Mouse (Mus musculus): Measurements from ENCODE around the gene Exosc2. TPM values are rescaled to one million over a fixed set of nuclear protein-coding genes. Genes with fewer than 3 reads are reported as not detected.

Gene Exosc2
- polyA plus RNA-seq, 1 experiment from 2014 or later, result 40.0 TPM

Other genes with a start within 250 kb of the Exosc2 start
- gene Ass1, start 200.5 kb upstream of the Exosc2 start, polyA plus RNA-seq (2015; fragmentation: Nextera tagmentation; extraction: Ambion mirVana), result 10.3 and 12.0 TPM in 2 replicates
- 43.1 and 53.4 TPM in 2 replicates for gene Fubp3, start 98.1 kb upstream of the Exosc2 start, polyA plus RNA-seq (2015; fragmentation: Nextera tagmentation; extraction: Ambion mirVana)
- 1.4 and 2.3 TPM in 2 replicates for gene Prdm12, start 30.7 kb upstream of the Exosc2 start, polyA plus RNA-seq (2015; fragmentation: Nextera tagmentation; extraction: Ambion mirVana)
- 16.7 and 17.5 TPM in 2 replicates for gene Abl1, start 17.7 kb downstream of the Exosc2 start, polyA plus RNA-seq (2015; fragmentation: Nextera tagmentation; extraction: Ambion mirVana)
- gene Qrfp, start 139.9 kb downstream of the Exosc2 start, polyA plus RNA-seq (2015; fragmentation: Nextera tagmentation; extraction: Ambion mirVana), result 0.14 and 0.18 TPM in 2 replicates
- 16.4 and 20.9 TPM in 2 replicates for gene Fibcd1, start 175.3 kb downstream of the Exosc2 start, polyA plus RNA-seq (2015; fragmentation: Nextera tagmentation; extraction: Ambion mirVana)
- 3.9 and 4.0 TPM in 2 replicates for gene Lamc3, start 216.6 kb downstream of the Exosc2 start, polyA plus RNA-seq (2015; fragmentation: Nextera tagmentation; extraction: Ambion mirVana)